Mouse (Mus musculus) CH12.LX (cell line): Measurements from ENCODE around the gene Zfp628. TPM values are rescaled to one million over a fixed set of nuclear protein-coding genes. Genes with fewer than 3 reads are reported as not detected.

Source experiments
- DNase-seq: peaks from one replicate; pipeline ENCODE4 v3.0.0-alpha.2; 2013; ENCODE audit errors: extremely low read depth
- H3K27ac ChIP-seq: 2 replicates; pipeline ENCODE4 v1.5.1; 2012; ENCODE audit warnings: low read depth, mild to moderate bottlenecking, control low read depth, moderate library complexity; ENCODE audit not compliant: insufficient read depth
- H3K27me3 ChIP-seq: replicated peaks from 2 replicates; pipeline ENCODE3; 2012; ENCODE audit warnings: inconsistent platforms
- H3K36me3 ChIP-seq, 2 experiments: replicated peaks in 1 of 2; 2 replicates each; pipeline versions ENCODE3 to v1.6.1; 2012; ENCODE audit warnings: inconsistent platforms in 1 of 2, low read length in 1 of 2, mild to moderate bottlenecking in 1 of 2, mixed read lengths in 1 of 2, moderate library complexity in 1 of 2; ENCODE audit not compliant: control insufficient read depth in 1 of 2, insufficient read depth in 1 of 2
- H3K4me1 ChIP-seq, 2 experiments: 2 replicates each; pipeline ENCODE4 v1.6.1; 2012; ENCODE audit warnings: inconsistent platforms in 1 of 2, moderate library complexity in 1 of 2; ENCODE audit not compliant: insufficient read depth in 2 of 2, control insufficient read depth in 1 of 2
- H3K4me2 ChIP-seq: 2 replicates; pipeline ENCODE4 v1.6.1; 2012; ENCODE audit warnings: low read depth, mild to moderate bottlenecking, control low read depth; ENCODE audit not compliant: poor library complexity, insufficient read depth, severe bottlenecking
- H3K4me3 ChIP-seq, 3 experiments: fragments of 150-350 bp in 1 of 3; sonication (generic) in 1 of 3; replicated peaks in 1 of 3; 2 replicates each; pipeline versions ENCODE3 to v1.5.1; 2011 to 2012; ENCODE audit warnings: low read depth in 2 of 3, low read length in 2 of 3, mild to moderate bottlenecking in 2 of 3, moderate library complexity in 2 of 3, control low read depth in 1 of 3, improper control_type of control experiment in 1 of 3, inconsistent platforms in 1 of 3, mixed read lengths in 1 of 3; ENCODE audit not compliant: poor library complexity in 1 of 3
- H3K79me2 ChIP-seq: replicated peaks from 2 replicates; pipeline ENCODE4 v1.6.1; 2012; ENCODE audit warnings: mild to moderate bottlenecking, moderate library complexity; ENCODE audit not compliant: control insufficient read depth, poor library complexity, insufficient read depth, severe bottlenecking; ENCODE audit errors: extremely low read depth
- H3K9ac ChIP-seq: 2 replicates; pipeline ENCODE4 v1.6.1; 2012; ENCODE audit warnings: low read depth, mild to moderate bottlenecking, control low read depth, moderate library complexity; ENCODE audit not compliant: insufficient read depth
- H3K9me3 ChIP-seq: replicated peaks from 2 replicates; pipeline ENCODE3; 2012; ENCODE audit warnings: low read length, inconsistent platforms, mixed read lengths
- BHLHE40 ChIP-seq: IDR thresholded peaks from 2 replicates; pipeline ENCODE4 v1.6.1; 2011; ENCODE audit warnings: mild to moderate bottlenecking, low read depth, low read length, improper control_type of control experiment
- CHD1 ChIP-seq: IDR thresholded peaks from 2 replicates; pipeline ENCODE4 v1.6.1; 2012; ENCODE audit warnings: low read depth, low read length, improper control_type of control experiment, inconsistent platforms
- CHD2 ChIP-seq: IDR thresholded peaks from 2 replicates; pipeline ENCODE4 v1.6.1; 2011; ENCODE audit warnings: low read length, improper control_type of control experiment
- CTCF ChIP-seq, 2 experiments: IDR thresholded peaks in 1 of 2; conservative IDR thresholded peaks in 1 of 2; 2 replicates each; pipeline ENCODE4 v1.5.1; 2011 to 2012; ENCODE audit warnings: low read depth in 2 of 2, low read length in 2 of 2, improper control_type of control experiment in 1 of 2, inconsistent platforms in 1 of 2, mild to moderate bottlenecking in 1 of 2, moderate library complexity in 1 of 2
- E2F4 ChIP-seq: IDR thresholded peaks from 2 replicates; pipeline ENCODE4 v1.6.1; 2011; ENCODE audit warnings: low read depth, low read length, improper control_type of control experiment; ENCODE audit not compliant: insufficient replicate concordance
- ELF1 ChIP-seq: IDR thresholded peaks from 2 replicates; pipeline ENCODE4 v1.6.1; 2014; ENCODE audit warnings: low read depth, mild to moderate bottlenecking, inconsistent platforms, low read length, improper control_type of control experiment
- EP300 ChIP-seq: IDR thresholded peaks from 2 replicates; pipeline ENCODE4 v1.6.1; 2011; ENCODE audit warnings: low read length, improper control_type of control experiment
- ETS1 ChIP-seq: conservative IDR thresholded peaks from 2 replicates; pipeline ENCODE4 v1.6.1; 2012; ENCODE audit warnings: low read depth, mild to moderate bottlenecking, inconsistent platforms, low read length, improper control_type of control experiment, moderate library complexity
- GABPA ChIP-seq: IDR thresholded peaks from 2 replicates; pipeline ENCODE4 v1.6.1; 2012; ENCODE audit warnings: low read depth, low read length, improper control_type of control experiment, inconsistent platforms; ENCODE audit not compliant: insufficient replicate concordance
- IRF4 ChIP-seq: IDR thresholded peaks from 2 replicates; pipeline ENCODE4 v1.6.1; 2014; ENCODE audit warnings: low read depth, mild to moderate bottlenecking, inconsistent platforms, low read length, improper control_type of control experiment
- JUND ChIP-seq: conservative IDR thresholded peaks from 2 replicates; pipeline ENCODE4 v1.6.1; 2011; ENCODE audit warnings: low read depth, low read length, improper control_type of control experiment
- KAT2A ChIP-seq: IDR thresholded peaks from 2 replicates; pipeline ENCODE4 v1.6.1; 2012; ENCODE audit warnings: low read length, improper control_type of control experiment, inconsistent platforms; ENCODE audit not compliant: insufficient replicate concordance
- MAFK ChIP-seq: IDR thresholded peaks from 2 replicates; pipeline ENCODE4 v1.6.1; 2011; ENCODE audit warnings: low read length, improper control_type of control experiment; ENCODE audit not compliant: insufficient replicate concordance
- MAX ChIP-seq: IDR thresholded peaks from 2 replicates; pipeline ENCODE4 v1.6.1; 2011; ENCODE audit warnings: low read length, improper control_type of control experiment
- MAZ ChIP-seq: IDR thresholded peaks from 2 replicates; pipeline ENCODE4 v1.6.1; 2012; ENCODE audit warnings: low read depth, mild to moderate bottlenecking, inconsistent platforms, low read length, improper control_type of control experiment, moderate library complexity
- MYC ChIP-seq: IDR thresholded peaks from 2 replicates; pipeline ENCODE4 v1.6.1; 2011; ENCODE audit warnings: low read depth, mild to moderate bottlenecking, improper control_type of control experiment, low read length
- NELFE ChIP-seq: IDR thresholded peaks from 2 replicates; pipeline ENCODE4 v1.6.1; 2011; ENCODE audit warnings: low read depth, low read length, improper control_type of control experiment
- PAX5 ChIP-seq: IDR thresholded peaks from 2 replicates; pipeline ENCODE4 v1.6.1; 2012; ENCODE audit warnings: low read length, inconsistent platforms, mixed read lengths
- POLR2A ChIP-seq: IDR thresholded peaks from 2 replicates; pipeline ENCODE4 v1.6.1; 2011; ENCODE audit warnings: low read depth, mild to moderate bottlenecking, improper control_type of control experiment, low read length
- RAD21 ChIP-seq: IDR thresholded peaks from 2 replicates; pipeline ENCODE4 v1.6.1; 2011; ENCODE audit warnings: low read depth, mild to moderate bottlenecking, low read length, improper control_type of control experiment, moderate library complexity
- SMC3 ChIP-seq: IDR thresholded peaks from 2 replicates; pipeline ENCODE4 v1.6.1; 2011; ENCODE audit warnings: low read depth, low read length, improper control_type of control experiment
- TBP ChIP-seq: conservative IDR thresholded peaks from 2 replicates; pipeline ENCODE4 v1.6.1; 2011; ENCODE audit warnings: low read depth, low read length, improper control_type of control experiment
- UBTF ChIP-seq: IDR thresholded peaks from 2 replicates; pipeline ENCODE4 v1.6.1; 2012; ENCODE audit warnings: low read depth, mild to moderate bottlenecking, inconsistent platforms, low read length, improper control_type of control experiment, moderate library complexity
- USF2 ChIP-seq: conservative IDR thresholded peaks from 2 replicates; pipeline ENCODE4 v1.6.1; 2011; ENCODE audit warnings: low read depth, low read length, improper control_type of control experiment
- ZKSCAN1 ChIP-seq: IDR thresholded peaks from 2 replicates; pipeline ENCODE4 v1.6.1; 2012; ENCODE audit warnings: low read depth, inconsistent platforms, low read length, improper control_type of control experiment, borderline replicate concordance
- ZNF384 ChIP-seq: IDR thresholded peaks from 2 replicates; pipeline ENCODE4 v1.6.1; 2012; ENCODE audit warnings: low read depth, low read length, improper control_type of control experiment, inconsistent platforms
- dilution Hi-C: fragments of 300-500 bp; cut with MboI; formaldehyde crosslinking; loops from 2 replicates; pipeline ENCODE4 v1.14.3; 2020; ENCODE audit warnings: low sequenced_read_pairs; ENCODE audit not compliant: extremely low pct_unique_long_range_greater_than_20kb, extremely low pct_ligation_motif_present
- in situ Hi-C: fragments of 300-500 bp; cut with MboI; formaldehyde crosslinking; loops from 3 replicates; pipeline ENCODE4 v1.14.3; 2019; ENCODE audit warnings: low sequenced_read_pairs, low pct_ligation_motif_present, low pct_unique_long_range_greater_than_20kb, mixed read lengths
- polyA plus RNA-seq: library from polyadenylated mRNA; unstranded; fragments of >175 nt; gene quantifications from 2 replicates; pipeline ENCODE4 v1.2.1, GENCODE M21; 2012; ENCODE audit warnings: low read depth; ENCODE audit not compliant: insufficient read length
- total RNA-seq, 2 experiments: library from RNA; depleted of rRNA; stranded (reverse); fragments of 300-350 nt in 1 of 2; fragments of >200 nt in 1 of 2; gene quantifications; 2 replicates each; pipeline ENCODE4 v1.2.3; 2012 to 2014

Zfp628 gene
- total and polyA plus RNA-seq, 3 experiments: 0.87 to 9.4 (median 2.2) TPM

- TF ChIP-seq ETS1: no peak
These were observed 13.8 kb upstream of the Zfp628 start (continued) for GRCm38 (mm10) chr7:4901171-4901570.

GRCm38 (mm10) chr7:4902404-4902803 is 12.6 kb upstream of the Zfp628 start:
- DNase-seq: no peak
- H3K4me1 ChIP-seq: no peaks in the 10 kb centered on the region
- H3K9me3 ChIP-seq: peaks cover 3% of the 10 kb centered on the region
- no peaks in the 10 kb centered on the region for H3K79me2 ChIP-seq
- H3K27me3 ChIP-seq: peaks cover 1% of the 10 kb centered on the region
- no peak overlapping the region for H3K9ac ChIP-seq
- TF ChIP-seq PAX5: no peak
- TF ChIP-seq GABPA: no peak
- TF ChIP-seq EP300: no peak
- TF ChIP-seq JUND: no peak
- no peak for TF ChIP-seq USF2
- TF ChIP-seq E2F4: no peak
- TF ChIP-seq ELF1: no peak
- TF ChIP-seq ZNF384: no peak
- no peak for TF ChIP-seq RAD21
- no peak for TF ChIP-seq UBTF
- no peak for TF ChIP-seq KAT2A
- no peak for TF ChIP-seq MYC
- no peak for TF ChIP-seq CHD1
- no peak for TF ChIP-seq MAX
- TF ChIP-seq MAZ: no peak
- TF ChIP-seq CHD2: no peak
- no peak for TF ChIP-seq TBP
- TF ChIP-seq BHLHE40: no peak
- TF ChIP-seq, all 38 proteins: peak for 0
- Histone ChIP-seq H3K36me3 (peaks cover 0 to 2% of the 10 kb centered on the region in 2 experiments), H3K4me3 (no peak overlapping the region), H3K4me2 (no peak overlapping the region), H3K27ac (no peak overlapping the region)
- dilution Hi-C loops (no loop called here), in situ Hi-C loops (no loop called here)

- DNase-seq: no peak
- Histone ChIP-seq H3K27ac (no peak within 1 kb of the TSS), H3K27me3 (peaks cover 1% of the 10 kb centered on the region), H3K4me1 (no peaks in the 10 kb centered on the region), H3K9me3 (no peaks in the 10 kb centered on the region), H3K9ac (no peak within 1 kb of the TSS), H3K4me2 (no peak within 1 kb of the TSS), H3K4me3 (no peak within 1 kb of the TSS), H3K36me3 (no peaks in the 10 kb centered on the region), H3K79me2 (no peaks in the 10 kb centered on the region)
- TF ChIP-seq IRF4 (no peak), GABPA (no peak), ETS1 (no peak), CTCF (conservative IDR thresholded peaks at IDR 0.05 in 1 of 2, IDR thresholded peaks at IDR 0.05 in 1 of 2; ENCODE audit: low read depth in 2 of 2, low read length in 2 of 2) (no peak), USF2 (no peak), PAX5 (no peak), ZKSCAN1 (no peak), SMC3 (no peak), MYC (no peak), POLR2A (no peak), MAX (no peak), MAFK (no peak), NELFE (no peak)
- dilution Hi-C loops: no loop called here
- in situ Hi-C loops: no loop called here
These were observed 8.5 kb upstream of the Zfp628 start, which contains the start of gene Gm36210 for GRCm38 (mm10) chr7:4906466-4906950. Gm36210 (minus strand) TSS chr7:4906516.
